In the genomic region with DNA sequence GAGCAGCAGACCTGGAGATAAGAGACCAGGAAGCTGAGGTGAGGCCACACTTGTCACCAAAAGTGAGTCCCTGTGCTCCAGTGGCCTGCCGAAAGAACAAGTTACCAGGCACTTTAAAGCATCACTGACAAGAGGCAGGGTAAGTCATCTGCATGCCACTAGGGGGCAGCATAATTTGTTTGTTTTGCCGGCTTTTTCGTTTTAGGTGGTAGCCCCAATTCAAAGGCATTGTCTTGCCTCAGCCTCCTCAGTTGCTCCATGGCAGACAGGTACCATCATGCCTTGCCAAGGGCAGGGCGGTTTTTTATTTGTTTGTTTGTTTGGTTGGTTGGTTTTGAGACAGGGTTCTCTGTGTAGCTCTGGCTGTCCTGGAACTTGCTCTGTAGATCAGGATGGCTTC, we compare ENCODE assay signal across 9 mouse cellular contexts. TPM values are rescaled to one million over a fixed set of nuclear protein-coding genes. Genes with fewer than 3 reads are reported as not detected.
A peak's percentile ranks its signal among the peaks of the same experiment; 100 is the strongest.
DNase-seq lines count a peak whose midpoint lies in the region; TF ChIP-seq lines count a peak whose summit lies in the region.
"Had no signal": no experiment of that assay in that cellular context is flagged by ENCODE, and none has a peak within 500 bp of the region (broad histone marks: within the 10 kb centered on the region; RNA-seq: fewer than 3 reads in every experiment).

No protein-coding gene starts in this region.

- DNase-seq in layer of hippocampus, adult 11-12 months (ENCODE audit: low spot score), result peak; percentile 27
- DNase-seq in layer of hippocampus, postnatal 36 days, result no peak
- peak; percentile 62 for DNase-seq in adrenal gland, postnatal 14 days
- DNase-seq in embryo, embryonic 9.5 days (ENCODE audit: extremely low spot score), result peak; percentile 26
- DNase-seq in left cerebral cortex, postnatal 4 days, result peak; percentile 3
- peak; percentile 41 for DNase-seq in spleen, adult 12 weeks (ENCODE audit: low spot score)
- DNase-seq in right cerebral cortex, postnatal 36 days (ENCODE audit: low spot score in 2 of 2), result no peak

- intact Hi-C loops in left cerebral cortex, postnatal 4 days (cut with DNase I), result no loop called here

- peak; percentile 85 for TF ChIP-seq CTCF in E14TG2a.4 (conservative IDR thresholded peaks at IDR 0.05; ENCODE audit: low read length)

- peaks cover 3% of the 10 kb centered on the region; the same call in 1 of the 2 replicates for H3K36me3 ChIP-seq in E14TG2a.4 (ENCODE audit: insufficient read depth, low read length)

- peaks cover 12% of the 10 kb centered on the region for H3K4me1 ChIP-seq in E14TG2a.4 (replicated peaks; ENCODE audit: low read depth, low read length)

- 0 out of 2 replicates have a peak, but pooled peaks cover 3% of the 10 kb centered on the region for H3K27me3 ChIP-seq in E14TG2a.4 (ENCODE audit: insufficient read depth, low read length)

- no peaks in the 10 kb centered on the region for H3K9me3 ChIP-seq in E14TG2a.4 (ENCODE audit: low read length)

- no peak overlapping the region for H3K4me3 ChIP-seq in E14TG2a.4 (replicated peaks; ENCODE audit: low read length)

RNA-seq across cellular contexts. Expression of gene Gm10972, which starts 26.2 kb away (rescaled TPM):
- total RNA-seq in layer of hippocampus, postnatal 36 days (2021), result not detected
- not detected in 2 replicates for total RNA-seq in adrenal gland, postnatal 14 days (2021)
- total RNA-seq in left cerebral cortex, postnatal 4 days (2021), result not detected
- total RNA-seq: gastrocnemius, postnatal 4 days had no signal

RNA-seq across cellular contexts. Expression of gene Snx27, which starts 34.2 kb away (rescaled TPM):
- 100 to 1,000 TPM; 113 to 119 TPM for total RNA-seq in layer of hippocampus, postnatal 36 days (2021)
- total RNA-seq in adrenal gland, postnatal 14 days (2021), result 35.7 and 37.5 TPM in 2 replicates
- total RNA-seq in left cerebral cortex, postnatal 4 days (2021), result 100 to 1,000 TPM; 107 to 113 TPM

RNA-seq across cellular contexts. Expression of gene Tuft1, which starts 42.0 kb away (rescaled TPM):
- total RNA-seq in layer of hippocampus, postnatal 36 days (2021), result 1 to 10 TPM; 2.7 to 2.9 TPM
- total RNA-seq in adrenal gland, postnatal 14 days (2021), result 7.1 and 7.4 TPM in 2 replicates
- 1 to 10 TPM; 2.3 to 2.9 TPM for total RNA-seq in left cerebral cortex, postnatal 4 days (2021)

Comparison
In these comparisons a context has a peak if more than half of its experiments do, and no peak if none do; other contexts are left out.
1. DNase-seq: peak in layer of hippocampus, adult 11-12 months (single experiment), adrenal gland, postnatal 14 days (single experiment), embryo, embryonic 9.5 days (single experiment), left cerebral cortex, postnatal 4 days (single experiment) and spleen, adult 12 weeks (single experiment); none in layer of hippocampus, postnatal 36 days (0 of 2) and right cerebral cortex, postnatal 36 days (0 of 2).